Mouse (Mus musculus): ENCODE data around the gene Tango2.
"Not testable (repeated sequence)": the region's sequence is repeated elsewhere in the genome, so short reads cannot be mapped to it uniquely, and the experiment has no call there.

Tango2 gene

DNA sequence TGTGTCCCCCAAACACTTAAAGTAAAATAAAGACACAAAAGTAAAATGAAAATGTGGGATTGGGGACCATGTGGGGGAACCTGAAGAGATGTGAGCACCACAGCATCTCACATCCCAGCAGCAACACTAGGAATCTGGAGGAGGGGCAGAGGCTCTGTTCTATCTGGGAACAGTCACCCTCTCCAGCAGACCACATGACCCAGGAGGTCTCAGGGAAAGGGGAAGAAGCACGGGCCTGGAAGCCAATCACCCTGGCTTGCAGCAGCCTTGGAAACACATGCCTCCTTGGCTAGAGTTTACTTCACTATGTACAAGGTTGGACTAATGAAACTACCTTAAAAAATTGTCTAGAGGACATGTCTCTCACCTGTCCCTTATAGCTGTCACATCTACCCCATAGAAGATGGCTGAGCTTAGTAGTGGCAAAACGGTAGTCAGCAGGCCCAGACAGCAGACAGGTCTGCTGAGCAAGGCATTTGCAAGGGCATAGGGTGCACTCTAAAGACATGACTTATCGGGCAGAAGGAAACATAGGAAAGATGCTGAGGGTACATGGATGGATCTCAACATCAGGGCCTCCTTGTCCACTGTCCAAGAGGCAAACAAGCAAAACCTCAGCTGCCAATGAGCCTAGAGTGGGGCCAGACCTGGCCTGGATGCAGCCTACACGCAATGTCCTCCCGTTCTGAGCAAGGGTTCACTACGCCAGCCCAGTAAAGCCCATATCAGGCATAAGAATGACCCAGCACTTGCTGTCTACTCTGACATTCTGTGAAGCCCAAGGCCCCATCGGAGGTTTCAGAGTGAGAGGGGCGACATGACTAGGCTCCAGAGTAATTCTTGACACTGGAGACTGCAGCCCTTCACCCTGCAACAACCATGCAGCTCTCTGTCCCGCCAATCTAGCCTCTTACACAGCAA is 5.0 kb downstream of the Tango2 start:
- peak in 1 of 2 experiments; percentile 48 for DNase-seq

DNA sequence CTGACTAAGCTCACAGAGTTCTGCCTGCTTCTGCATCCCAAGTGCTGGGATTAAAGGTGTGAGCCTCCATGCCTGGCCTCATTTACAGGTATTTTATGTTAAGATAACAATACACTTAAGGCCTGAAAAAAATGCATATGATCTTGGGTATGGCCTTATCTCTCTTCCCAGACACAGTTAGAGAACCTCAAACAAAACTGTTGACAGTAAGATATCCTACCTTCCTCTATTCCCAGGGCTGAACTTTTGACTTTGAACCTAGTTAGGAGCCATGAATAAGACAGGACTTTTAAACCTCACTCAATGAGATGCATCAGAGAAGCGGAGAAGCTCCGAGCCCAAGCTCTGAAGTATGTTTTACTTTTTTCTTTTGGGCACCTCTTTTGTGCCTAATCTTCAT is 5.8 kb downstream of the Tango2 start:
- no peak for DNase-seq

DNA sequence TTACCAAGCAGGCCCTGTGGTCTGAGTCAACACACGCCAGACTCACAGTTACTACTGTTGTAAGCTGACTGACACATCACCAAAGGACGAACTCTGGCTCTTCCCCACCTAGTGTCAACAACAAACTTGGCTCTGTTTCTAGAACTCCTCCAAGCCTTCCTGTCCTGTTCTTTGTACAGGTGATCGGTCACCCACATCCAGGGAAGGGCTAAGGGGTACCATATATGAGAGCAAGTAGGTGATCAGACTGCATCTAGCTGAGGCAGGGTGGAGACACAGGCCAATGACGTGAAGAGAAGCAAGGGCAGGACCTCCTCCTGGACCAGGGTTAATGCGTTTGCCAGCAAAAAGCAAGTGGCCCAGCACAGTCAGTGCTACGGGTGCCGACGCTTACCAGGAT is 6.3 kb downstream of the Tango2 start:
- DNase-seq, result no peak

DNA sequence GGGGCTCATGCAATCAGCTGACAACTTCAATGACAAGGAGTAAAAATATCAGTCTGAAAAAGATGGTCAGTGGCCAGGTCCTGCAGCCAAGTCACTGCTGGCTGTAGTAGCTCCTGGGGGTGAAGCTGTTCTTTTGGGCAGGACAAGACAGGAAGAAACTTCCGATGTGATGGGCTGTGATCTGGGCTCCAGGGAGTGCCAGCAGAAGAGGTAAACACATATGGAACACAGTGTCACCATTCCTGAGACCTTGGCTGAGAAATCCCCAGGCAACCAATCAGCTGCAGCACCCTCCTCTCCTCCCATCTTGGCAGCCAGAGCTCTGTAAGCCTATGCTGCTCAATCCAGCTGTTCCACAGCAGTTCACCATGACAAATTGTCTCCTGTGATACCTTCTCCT is 8.0 kb downstream of the Tango2 start:
- peak in 1 of 2 experiments; percentile 26 for DNase-seq

DNA sequence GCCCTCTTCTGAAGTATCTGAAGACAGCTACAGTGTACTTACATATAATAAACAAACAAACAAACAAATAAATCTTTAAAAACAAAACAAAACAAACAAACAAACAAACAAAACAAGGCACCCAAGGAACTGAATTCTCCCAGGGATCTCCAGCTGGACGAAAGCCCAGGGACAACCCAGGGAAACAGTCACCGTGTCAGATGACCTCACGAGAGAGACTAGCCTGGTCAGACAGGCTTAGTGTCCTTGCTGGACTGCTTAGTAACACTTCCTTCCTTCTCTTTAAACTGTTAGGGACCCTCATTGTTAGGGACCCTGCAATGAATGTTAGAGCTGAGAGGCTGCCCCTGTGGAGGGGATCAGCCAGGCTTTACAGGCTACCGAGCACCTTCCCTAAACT is 10.6 kb downstream of the Tango2 start:
- DNase-seq, result no peak

DNA sequence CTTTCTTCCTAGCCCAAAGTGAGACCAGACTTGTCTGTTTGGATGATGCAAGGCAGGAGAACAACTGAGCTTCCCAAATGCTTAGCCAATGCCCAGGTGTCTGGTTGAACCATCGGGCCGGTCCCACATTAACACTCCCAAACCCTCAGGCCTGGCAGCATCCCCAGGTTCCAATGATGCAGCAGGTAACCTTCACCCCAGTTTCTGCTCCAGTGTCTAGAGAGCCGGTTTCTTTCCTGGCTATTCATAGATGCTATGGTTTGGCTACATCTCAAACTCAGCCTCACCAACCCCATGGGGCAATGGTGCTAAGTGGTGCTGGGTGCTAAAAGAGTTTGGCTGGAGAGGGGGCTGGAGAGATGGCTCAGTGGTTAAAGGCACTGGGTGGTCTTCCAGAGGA is 11.9 kb downstream of the Tango2 start:
- no peak for DNase-seq

DNA sequence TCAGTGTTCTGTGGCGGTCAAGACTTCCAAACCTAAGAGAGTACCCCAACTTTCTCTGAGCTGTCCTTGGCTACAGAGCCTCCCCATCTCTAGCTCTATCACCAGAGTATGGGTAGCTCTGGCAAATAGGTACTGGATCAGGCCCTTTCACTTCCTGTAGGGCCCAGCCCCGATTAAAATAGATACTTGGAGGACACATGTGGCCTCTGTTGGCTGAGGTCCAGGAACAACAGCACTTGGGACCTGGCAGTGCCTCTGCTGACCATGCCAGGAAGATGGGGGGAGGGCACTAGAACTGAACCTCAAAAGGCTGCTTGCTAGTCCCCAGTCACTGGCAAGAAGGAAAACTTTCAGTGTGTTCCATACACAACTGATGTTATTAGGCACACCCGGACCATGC is 13.9 kb downstream of the Tango2 start:
- DNase-seq, result no peak

DNA sequence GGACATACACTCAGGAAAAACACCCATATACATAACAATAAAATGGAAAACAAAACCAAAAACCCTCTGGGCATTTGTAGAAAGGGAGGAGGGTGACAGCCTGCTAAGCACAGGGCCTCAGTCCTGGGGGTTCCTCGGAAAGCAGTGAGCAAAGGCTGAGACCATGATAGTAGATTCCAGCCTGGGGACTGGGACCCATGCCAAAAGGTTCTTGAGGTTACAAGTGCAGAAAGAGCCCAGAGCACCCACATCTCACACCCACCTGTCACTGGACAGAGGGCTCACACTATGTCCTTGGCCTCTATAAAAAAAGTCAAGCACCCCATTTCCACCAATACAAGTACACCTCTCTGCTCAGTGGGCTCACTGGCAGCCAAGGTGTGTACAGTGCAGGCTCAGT is 19.4 kb downstream of the Tango2 start:
- peak in 1 of 2 experiments; percentile 20 for DNase-seq

DNA sequence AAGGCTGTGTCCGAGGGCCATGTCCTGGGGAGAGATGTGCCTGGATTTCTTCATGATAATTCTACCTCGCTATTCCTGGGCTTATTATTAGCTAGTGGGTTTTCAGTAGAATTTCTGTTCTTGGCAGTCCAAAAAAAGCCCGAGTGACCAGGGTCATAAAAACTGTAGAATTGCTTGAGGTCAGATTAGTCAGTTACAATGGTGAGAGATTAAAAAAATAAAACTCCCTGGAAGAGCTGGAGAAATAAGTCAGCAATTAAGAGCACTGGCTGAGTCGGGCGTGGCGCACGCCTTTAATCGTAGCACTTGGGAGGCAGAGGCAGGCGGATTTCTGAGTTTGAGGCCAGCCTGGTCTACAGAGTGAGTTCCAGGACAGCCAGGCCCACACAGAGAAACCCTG is 20.0 kb downstream of the Tango2 start:
- DNase-seq, result no peak

DNA sequence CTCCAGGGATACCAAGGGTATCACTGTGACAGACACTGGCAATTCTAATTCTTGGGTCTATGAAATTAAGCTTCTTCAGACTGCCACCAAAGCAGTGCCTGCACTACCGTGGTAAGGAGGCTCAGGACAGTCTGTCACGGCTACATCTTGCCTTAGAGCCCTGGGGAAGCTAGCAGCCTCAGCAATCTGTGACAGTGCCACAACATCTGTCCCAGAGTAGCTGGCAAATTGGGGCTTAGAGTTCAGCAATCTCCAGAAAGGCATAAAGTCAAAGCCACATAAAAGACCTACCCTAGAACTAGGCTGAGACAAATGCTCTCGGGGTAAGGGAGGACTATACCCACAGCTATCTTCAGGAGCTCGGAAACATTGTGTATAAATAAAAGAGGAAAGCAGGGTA is 22.2 kb downstream of the Tango2 start:
- DNase-seq, result no peak

DNA sequence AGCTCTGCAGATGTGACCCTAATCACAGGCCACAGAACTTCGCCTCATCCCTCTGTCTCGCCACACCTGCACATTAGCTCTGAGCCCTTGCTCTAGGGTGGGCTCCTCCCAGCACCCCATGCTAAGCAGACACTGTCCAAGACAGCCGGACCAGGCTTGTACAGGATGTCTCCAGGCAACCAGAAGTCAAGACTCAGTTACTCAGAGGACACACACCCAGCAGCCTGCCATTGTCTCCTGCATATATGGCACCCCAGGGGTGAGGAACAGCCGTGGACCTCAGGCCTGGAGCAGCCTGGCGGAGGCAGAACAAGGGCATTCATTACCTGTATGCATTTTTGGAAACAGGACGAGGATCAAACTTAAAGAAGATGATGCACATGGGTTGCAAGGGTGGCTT is 23.9 kb downstream of the Tango2 start:
- DNase-seq, result no peak

DNA sequence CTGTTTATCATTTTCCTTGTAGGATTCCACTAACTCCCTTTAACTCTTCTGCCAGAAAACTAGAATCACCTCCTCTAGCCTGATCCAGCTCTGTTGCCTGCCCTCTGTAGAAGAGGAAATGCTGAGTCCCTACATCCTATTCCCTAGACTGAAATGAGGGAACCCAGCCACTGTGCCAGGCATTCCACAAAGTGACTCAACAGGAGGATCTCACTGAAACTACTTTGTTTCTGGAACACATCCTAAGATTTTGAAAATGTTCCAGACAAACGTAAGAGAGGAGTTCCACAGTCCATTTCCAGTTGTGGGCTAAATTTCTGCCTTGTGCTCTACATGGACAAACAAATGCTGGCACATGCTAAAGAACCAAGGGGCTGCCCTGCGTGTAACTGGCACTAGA is 24.4 kb downstream of the Tango2 start:
- no peak for DNase-seq

DNA sequence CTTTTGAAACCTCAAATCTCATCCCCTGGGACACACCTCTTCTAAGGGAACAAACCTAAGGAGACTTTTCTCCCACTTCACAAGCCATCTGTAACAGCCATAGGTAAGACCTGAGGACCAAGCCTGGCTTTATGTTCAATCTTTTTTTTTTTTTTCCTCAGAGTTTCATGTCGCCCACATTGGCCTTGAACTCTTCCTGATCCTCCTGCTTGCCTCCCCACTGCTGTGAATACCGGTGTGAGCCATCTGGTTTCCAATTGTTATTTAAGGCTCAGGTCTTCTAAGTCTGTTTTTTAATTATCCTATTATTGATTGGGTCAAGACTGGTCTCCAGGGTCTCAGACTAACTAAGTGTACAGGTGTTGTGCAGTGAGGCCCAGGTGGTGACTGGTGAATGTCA is 26.5 kb downstream of the Tango2 start:
- no peak for DNase-seq

DNA sequence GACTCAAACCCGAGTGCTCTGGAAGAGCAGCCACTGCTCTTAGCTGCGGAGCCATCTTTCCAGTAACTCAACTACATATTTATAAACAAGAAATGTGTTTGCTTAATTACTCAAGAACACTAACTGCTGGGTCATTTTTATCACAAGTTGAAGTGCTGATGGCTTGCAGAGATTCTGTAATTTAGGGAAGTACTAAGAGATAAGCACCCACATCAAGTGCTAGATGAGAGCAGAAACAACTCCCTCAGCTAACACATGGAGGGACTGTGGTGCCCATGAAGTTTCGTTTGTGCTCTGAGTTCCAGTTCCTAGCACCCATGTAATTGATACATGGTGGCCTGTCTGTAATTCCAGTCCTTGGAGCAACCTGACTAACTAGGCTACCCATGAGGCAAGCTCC is 28.9 kb downstream of the Tango2 start:
- DNase-seq, result no peak

DNA sequence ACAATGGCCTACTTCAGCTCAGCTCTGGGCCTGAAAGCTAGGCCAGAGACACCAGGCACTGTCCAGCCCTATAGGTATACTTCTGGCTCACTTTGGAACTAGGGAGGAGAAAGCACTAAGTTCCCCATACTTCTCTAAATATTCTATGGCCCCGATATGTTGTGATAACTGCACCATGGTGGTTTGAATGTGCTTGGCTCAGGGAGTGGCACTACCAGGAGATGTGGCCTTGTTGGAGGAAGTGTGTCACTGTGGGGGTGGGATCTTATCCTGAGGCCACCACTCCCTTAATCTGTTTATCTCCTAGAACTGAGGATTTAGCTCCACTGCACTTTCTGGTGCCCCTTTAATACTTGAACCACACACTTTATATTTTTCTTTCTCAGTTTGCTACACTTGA is 39.7 kb downstream of the Tango2 start:
- DNase-seq, result no peak

DNA sequence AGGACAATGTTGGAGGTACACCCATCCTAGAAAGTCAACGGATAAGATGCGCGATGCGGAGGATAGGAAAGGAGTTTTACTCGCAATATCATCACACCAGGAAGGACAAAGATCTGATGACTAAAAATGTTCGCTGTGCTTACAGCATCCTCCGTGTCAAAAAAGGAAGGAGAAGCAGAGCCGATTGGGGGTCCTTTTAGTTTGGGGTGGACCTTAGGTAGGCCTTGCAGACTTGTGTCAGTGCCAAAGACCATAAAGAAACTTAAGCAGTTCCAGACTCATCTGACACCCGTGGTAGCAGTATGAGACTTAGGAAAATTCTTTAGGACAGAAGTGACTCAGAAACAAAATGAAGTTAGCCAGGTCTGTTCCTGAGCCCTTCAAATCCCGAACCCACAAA is 58.3 kb downstream of the Tango2 start:
- not testable (repeated sequence) for DNase-seq

DNA sequence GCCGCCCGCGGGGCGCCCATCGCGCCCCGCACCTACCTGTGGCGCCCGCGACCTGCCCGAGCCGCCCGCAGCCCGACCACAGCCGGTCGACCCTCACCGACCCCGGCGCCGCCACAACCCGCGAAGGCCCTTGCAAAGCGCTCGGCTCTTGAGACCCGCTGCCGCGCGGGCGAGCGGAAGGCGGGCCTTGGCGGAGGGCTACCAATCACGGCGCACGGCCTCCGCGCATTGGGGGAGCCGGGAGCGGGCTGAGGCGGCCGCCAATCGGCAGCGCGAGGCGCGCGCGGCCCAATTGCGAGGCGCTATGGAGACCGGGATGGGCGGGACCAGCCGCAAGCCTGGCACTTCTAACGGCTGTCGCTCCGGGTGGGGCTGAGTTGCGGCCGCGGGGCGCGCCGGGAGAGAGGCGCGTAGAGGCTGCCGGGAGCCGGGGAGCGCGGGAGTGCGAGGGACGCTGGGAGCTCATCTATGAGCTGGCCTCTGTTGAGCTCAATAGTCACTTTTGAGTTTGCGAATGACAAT is 58.8 kb downstream of the Tango2 start, which contains the start of gene Dgcr8:
TSS of gene Dgcr8 (minus strand) at position 180 of the 522 bp plus-strand sequence.
- DNase-seq, result peak; percentile 99

DNA sequence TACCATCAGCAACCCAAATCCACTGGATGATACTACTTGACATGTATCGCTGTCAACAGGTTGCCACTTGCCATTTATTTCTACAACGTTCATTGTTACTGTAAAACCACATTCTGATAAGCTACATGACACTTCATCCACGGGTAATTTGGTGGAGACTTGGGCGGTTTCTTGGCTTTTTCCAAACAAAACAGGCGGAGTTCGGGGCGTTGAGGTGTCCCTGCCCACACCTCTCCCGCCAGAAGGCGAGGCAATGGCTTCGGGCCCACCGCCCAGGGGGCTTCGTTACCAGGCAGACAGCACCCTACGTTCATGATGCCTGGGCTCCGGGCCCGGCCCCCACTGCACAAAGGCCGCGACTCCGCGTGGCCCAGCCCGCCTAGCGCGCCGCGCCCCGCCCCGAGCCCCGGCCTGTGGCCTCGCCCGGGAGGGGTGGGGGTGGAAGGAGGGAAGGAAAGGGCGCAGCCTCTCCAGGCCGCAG is 59.3 kb downstream of the Tango2 start:
- DNase-seq, result no peak

DNA sequence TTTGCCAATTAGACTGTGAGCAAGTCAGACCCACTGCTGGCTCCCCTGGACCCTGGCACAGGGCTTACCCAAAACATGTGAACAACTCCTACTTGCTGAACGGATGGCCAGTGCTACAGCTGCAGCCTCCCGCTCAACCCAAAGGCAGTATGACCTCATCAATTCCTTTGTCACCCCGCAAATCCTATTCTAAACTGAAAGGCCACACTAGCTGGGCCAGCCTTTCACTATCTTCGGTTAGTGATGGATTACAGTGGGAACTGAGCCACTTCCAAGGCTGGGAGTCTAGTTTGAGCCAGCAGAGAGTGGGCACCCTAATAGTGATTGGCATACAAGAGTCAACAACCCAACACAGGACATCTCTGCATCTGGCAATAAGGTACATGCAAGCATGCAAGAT is 59.7 kb downstream of the Tango2 start:
- DNase-seq, result peak; percentile 5 to 12

DNA sequence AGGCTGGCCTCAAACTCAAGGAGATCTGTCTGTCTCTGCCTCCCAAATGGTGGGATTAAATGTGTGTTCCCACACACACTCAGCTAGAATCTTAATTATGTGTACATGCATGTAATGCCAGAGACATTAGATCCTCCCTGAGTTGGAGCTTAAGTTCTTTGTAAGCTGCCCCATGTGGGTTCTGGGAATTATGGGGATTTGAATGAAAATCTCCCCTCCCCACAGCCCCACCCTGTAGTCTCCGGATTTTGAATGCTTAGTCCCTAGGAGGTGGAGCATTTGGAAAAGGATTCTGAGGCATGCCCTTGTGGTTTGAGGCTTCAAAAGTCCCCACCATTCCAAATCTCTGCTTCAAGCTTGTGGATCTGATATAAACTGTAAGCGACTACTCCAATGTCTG is 72.7 kb downstream of the Tango2 start:
- no peak for DNase-seq

DNA sequence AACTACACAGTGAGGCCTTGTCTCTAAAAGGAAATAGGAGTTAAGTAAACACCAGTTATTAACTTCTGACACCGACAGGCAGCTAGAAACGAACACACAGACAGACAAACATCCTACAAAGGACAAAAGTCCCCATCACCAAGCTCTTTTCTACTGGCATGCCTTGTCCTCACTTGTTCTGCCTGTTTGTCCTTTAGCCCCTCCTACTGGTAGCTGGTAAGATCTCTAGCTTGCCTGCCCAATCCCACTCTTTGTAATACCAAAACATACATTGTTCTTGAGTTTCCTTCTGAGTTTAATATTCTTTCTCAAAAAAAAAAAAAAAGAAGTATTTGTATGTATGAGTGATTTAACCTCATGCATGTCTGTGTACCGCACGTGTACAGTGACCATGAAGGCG is 79.7 kb downstream of the Tango2 start:
- no peak for DNase-seq

DNA sequence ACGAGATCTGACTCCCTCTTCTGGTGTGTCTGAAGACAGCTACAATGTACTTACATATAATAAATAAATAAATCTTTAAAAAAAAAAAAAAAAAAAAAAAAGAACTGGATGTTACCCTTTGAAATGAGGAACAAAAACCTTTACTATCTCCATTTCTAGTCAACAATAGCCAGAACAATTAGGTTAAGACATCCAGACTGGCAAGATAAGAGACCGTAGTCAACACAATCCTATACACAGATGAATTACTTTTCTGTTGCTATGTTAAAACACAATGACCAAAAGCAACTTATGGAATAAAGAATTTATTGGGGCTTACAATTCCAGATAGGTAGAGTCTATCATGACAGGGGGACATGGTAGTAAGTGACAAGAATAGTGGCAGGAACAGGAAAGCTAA is 82.9 kb downstream of the Tango2 start:
- no peak for DNase-seq

DNA sequence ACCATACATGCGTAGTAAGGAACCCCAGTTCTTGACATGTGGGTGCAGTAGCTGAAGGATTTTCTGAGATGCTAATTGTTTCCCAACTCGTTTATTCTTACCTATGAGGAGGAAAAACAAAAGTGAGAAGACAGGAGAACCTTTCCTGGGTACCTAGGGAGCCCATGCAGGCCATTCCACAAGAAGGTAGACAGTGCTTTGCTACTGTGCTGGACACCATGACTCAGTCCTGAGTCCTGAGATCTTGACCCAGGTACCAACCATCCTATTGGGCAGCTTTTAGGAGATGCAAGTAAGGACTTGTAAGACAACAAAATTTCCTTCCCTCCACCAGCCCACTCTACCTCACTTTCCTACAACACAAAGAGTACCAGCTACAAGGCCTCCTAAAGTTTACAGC is 89.7 kb downstream of the Tango2 start, which contains the start of gene Gm49776:
TSS of gene Gm49776 (minus strand) at position 101 of the 400 bp plus-strand sequence.
- no peak for DNase-seq

DNA sequence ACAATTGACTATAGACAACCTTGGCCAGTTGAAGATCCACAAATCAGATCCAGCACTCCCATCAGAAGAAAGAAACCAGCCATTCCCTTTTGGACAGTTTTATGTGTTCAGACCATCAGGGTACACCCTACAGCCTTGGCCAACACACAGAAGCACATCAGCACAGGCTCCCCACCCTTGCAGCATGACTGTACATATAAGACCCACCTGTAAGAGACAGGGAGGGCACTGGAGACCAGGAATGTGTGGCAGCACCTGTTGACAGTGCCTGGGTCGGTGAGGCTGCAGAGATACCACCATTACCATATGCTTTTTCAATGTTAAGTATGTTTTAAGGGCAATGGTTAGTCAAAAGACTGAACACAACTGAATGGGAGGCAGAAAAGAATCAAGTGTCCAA is 94.0 kb downstream of the Tango2 start:
- no peak for DNase-seq
